Mouse (Mus musculus): ENCODE measurements around the gene Ica1. TPM values are rescaled to one million over a fixed set of nuclear protein-coding genes. Genes with fewer than 3 reads are reported as not detected.

Gene Ica1
- total RNA-seq, 2 experiments from 2014 or later, result 20.2 to 38.2 TPM

GRCm38 (mm10) chr6:8648185-8648901, 129.9 kb downstream of the Ica1 start:
- no peak for DNase-seq (ENCODE audit: low spot score in 2 of 2)

GRCm38 (mm10) chr6:8647513-8648184, 130.6 kb downstream of the Ica1 start:
- DNase-seq (ENCODE audit: low spot score in 2 of 2), result no peak

- no peak for DNase-seq (ENCODE audit: low spot score in 2 of 2)
These were observed 132.6 kb downstream of the Ica1 start for GRCm38 (mm10) chr6:8645708-8646107.

GRCm38 (mm10) chr6:8644703-8645102, 133.6 kb downstream of the Ica1 start:
- no peak for DNase-seq (ENCODE audit: low spot score in 2 of 2)

GRCm38 (mm10) chr6:8640863-8641262, 137.4 kb downstream of the Ica1 start:
- no peak for DNase-seq (ENCODE audit: low spot score in 2 of 2)

- no peak for DNase-seq (ENCODE audit: low spot score in 2 of 2)
These were observed 138.8 kb downstream of the Ica1 start for GRCm38 (mm10) chr6:8639526-8639925.

GRCm38 (mm10) chr6:8638899-8639298, 139.4 kb downstream of the Ica1 start:
- no peak for DNase-seq (ENCODE audit: low spot score in 2 of 2)

GRCm38 (mm10) chr6:8638122-8638521, 140.2 kb downstream of the Ica1 start:
- DNase-seq (ENCODE audit: low spot score in 2 of 2), result no peak

GRCm38 (mm10) chr6:8632701-8633100, 145.6 kb downstream of the Ica1 start:
- no peak for DNase-seq (ENCODE audit: low spot score in 2 of 2)

GRCm38 (mm10) chr6:8631986-8632632, 146.2 kb downstream of the Ica1 start:
- no peak for DNase-seq (ENCODE audit: low spot score in 2 of 2)

GRCm38 (mm10) chr6:8631362-8631761, 146.9 kb downstream of the Ica1 start:
- no peak for DNase-seq (ENCODE audit: low spot score in 2 of 2)

- DNase-seq (ENCODE audit: low spot score in 2 of 2), result no peak
These were observed 147.8 kb downstream of the Ica1 start for GRCm38 (mm10) chr6:8630531-8630930.

GRCm38 (mm10) chr6:8628715-8629267, 149.5 kb downstream of the Ica1 start:
- no peak for DNase-seq (ENCODE audit: low spot score in 2 of 2)

- no peak for DNase-seq (ENCODE audit: low spot score in 2 of 2)
These were observed 150.1 kb downstream of the Ica1 start for GRCm38 (mm10) chr6:8628226-8628625.

GRCm38 (mm10) chr6:8623045-8623444, 155.2 kb downstream of the Ica1 start:
- no peak for DNase-seq (ENCODE audit: low spot score in 2 of 2)

- no peak for DNase-seq (ENCODE audit: low spot score in 2 of 2)
These were observed 158.5 kb downstream of the Ica1 start for GRCm38 (mm10) chr6:8619582-8620350.

GRCm38 (mm10) chr6:8617369-8617768, 160.9 kb downstream of the Ica1 start:
- no peak for DNase-seq (ENCODE audit: low spot score in 2 of 2)

GRCm38 (mm10) chr6:8591665-8592064, 186.6 kb downstream of the Ica1 start:
- no peak for DNase-seq (ENCODE audit: low spot score in 2 of 2)

GRCm38 (mm10) chr6:8583892-8584291, 194.4 kb downstream of the Ica1 start:
- no peak for DNase-seq (ENCODE audit: low spot score in 2 of 2)

- DNase-seq (ENCODE audit: low spot score in 2 of 2), result no peak
These were observed 195.9 kb downstream of the Ica1 start for GRCm38 (mm10) chr6:8582377-8582776.

Measured in adrenal gland, adult 18-20 months (tissue).